Mouse (Mus musculus) kidney, postnatal 36 days (tissue): Measurements from ENCODE around the gene Cd93.

Experiments used
- DNase-seq, 2 experiments: peaks; one replicate each; pipeline ENCODE4 v3.0.0; 2021 to 2022; ENCODE audit warnings: mixed read lengths in 2 of 2

The Cd93 gene

DNA sequence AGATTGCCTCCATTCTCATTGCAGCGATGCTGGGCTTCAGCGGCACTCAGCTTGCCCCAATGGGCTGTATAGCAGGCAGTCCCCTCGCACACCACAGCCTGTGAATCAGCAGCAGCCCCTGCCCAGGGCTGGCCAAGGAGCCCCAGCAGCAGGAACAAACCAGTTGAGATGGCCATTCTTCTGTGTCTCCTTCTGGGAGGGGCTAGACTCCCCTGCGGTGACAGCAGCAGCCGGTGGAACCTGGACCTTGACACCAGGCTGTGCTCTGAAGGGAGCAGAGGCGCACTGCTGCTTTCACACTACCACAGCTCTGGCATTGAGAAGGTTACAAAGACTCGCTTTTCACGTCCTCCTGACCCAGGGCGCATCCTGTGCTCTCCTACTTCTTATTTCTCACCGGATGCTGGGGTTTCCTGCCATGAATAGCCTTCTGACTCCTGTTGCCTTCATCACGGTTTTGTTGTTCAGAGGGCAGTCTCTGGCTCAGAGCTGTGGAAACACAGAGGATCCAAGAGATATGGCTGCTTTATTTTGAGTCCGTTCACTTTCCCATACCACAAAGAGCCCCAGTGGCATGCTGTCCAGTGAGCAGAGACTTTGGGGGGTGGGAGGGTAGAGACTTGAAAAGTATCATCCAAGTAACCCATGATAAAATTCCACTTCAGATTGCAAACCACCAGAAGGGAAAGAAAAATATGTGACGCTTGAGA lies at the start of gene Cd93:
Cd93 (minus strand) TSS at position 315 of the 710 bp plus-strand sequence.
- peak; percentile 68 to 80 for DNase-seq

DNA sequence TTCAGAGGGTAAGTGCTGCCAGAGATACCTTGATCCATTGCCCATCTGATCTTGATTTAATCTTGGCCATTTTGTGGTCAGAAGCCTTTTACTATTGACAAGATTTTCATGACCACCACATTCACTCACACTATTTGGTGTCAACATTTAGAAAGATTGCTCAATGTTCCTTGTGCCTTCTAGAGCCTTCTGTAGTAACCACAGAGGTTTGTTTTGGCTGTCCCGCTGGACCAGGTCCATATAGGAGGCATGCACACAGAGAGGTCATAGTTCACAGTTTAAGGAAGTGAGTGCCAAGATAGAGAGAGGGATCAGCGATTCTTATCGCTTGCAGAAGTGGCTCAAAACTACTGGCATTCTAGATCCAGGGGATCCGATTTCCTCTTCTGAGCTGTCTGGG lies 48.7 kb upstream of the Cd93 start:
- DNase-seq, result peak; percentile 33 to 50

DNA sequence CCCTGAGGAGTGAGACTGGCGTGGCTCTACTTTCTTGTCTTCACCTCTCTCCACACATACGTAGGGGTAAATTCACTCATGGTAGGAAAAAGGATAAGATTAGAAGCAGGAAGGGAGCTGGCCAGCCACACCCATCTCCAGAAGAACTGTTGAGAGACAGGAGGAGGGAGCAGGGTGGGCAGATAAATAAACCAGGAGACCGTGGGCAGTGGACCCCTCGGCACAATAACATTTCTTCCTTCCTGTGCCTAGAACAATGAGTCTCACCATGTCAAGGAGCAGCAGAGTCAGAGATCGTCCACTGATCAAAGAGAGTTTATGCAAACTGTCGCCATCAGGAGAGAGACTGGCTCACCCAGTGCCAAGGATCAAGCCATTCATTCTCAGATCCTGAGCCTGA lies 46.8 kb upstream of the Cd93 start:
- DNase-seq, result no peak

GRCm38 (mm10) chr2:148488885-148489284 lies 45.5 kb upstream of the Cd93 start:
- no peak for DNase-seq

DNA sequence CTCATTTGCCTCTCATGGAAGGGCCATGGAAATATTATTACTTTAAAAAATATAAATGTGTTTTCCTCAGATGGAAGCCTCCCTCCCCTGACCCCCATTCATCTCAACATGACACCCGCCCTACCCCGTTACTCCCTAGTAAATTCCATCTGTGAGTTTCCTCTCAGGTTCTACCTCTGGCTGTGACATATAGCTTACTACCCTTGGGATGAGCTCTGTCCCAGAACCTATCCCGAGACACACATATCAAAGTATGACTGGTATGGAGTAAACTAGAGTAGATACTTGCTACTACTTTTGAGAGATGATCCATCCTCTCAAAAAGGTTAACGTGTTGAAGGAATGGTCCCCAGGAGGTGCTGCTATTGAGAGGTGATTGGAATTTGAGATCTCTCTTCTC lies 42.2 kb upstream of the Cd93 start:
- DNase-seq, result no peak

DNA sequence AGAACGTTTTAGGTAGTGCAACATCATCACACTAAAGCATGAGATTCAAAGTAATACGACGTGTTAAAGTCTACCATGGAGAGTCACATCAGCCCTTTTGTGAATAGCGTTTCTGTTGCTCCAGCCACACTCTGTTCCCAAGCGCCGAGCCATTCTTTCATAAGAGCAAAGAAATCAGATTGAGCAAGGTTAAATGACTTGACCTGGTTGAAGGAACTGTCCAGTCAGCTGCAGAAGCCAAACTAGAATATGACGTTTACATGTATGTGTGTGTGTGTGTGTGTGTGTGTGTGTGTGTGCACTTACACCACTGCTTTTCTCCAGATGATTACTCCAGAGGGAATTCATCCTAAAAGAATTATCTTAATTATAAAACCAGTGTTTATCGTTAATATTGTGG lies 37.0 kb upstream of the Cd93 start:
- DNase-seq, result no peak

DNA sequence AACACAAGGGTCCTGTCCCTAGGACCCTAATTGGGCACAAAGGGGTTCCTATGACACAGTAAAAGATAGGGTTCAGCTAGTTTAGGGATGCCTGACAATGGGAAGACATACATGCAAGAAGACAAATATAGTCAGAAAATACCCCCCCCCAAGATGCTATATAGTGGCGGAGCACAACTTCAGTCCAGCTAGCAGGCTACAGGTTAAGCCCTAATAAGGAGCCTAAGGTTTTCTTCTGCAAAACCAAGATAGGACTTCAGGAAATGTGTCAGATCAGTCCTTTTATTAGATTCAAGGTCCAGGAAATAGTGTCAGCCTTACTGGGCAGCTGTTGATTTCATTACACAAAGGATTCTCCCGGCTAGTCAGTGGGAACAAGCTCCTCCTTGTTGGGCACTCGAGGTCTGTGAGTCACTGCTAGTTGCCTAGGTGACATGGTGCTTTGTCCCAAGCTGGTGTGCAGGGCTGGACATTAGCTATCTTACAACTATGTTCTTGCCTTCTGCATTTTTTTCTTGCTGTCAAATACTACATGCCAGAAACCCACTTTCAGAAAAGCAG lies 34.9 kb upstream of the Cd93 start:
- peak; percentile 63 to 79 for DNase-seq

DNA sequence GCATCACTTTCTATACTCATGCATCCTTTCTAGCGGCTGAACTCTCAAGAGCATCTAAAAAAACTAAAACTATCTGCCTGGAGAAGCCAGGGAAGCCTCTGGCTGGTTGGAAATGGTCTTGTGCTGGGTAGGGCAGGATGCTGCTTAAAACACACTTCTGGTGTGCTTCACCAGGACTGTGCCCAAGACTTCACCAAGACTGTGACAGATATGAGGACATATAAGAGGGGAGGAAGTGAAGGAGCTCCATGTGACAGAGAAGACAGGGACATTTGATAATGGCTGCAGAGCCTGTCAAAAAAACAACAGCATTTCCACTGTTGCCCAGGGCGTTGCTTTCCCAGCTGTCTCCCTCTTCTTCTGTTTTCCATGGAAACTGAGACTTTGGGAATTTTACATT lies 34.0 kb upstream of the Cd93 start:
- no peak for DNase-seq

DNA sequence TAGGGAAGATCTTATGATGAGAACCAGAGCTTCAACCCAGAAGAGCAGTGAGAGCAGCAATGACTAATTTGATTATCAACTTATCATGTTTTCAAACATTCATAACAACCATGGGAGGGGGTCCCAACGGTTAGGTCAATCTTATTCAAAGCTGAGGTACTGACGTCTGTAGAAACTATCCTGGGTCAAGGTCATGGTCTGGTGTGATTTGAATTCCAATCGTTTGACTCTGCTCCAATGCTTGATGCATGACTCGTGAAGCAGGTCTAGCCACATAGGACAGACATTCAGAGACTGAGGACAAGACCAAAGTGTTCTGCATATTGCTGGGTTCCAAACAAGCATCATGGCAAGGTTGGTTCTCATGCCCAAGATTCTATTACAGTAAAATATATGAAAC lies 33.2 kb upstream of the Cd93 start:
- DNase-seq, result no peak

DNA sequence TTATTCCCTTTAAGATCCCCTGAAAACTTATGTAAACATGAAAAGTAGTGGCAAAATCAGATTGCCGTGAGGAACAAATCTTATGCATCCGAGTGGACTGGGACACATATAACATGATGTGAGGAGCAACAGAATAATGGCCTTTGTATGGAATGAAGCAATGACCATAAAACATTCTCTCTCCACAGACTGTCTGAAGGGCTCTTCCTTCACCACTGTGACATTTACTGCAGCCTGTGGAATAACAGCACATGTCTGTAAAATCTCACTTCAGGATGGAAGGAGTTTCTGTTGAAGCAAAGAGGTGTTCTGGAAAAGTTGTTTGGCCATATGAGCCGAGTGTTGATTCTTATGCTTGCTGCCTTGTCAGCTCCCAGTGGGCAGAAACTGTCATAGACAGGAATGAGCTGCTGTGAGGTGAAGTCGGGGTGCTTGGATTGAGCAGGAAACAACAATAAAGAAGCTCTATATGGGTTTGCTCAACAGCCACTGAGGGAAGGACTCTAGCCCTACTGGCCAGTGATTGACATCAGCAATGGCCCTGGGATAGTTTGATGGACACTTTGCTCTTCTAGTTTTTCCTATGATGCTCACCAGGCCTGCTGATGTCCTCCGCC lies 32.6 kb upstream of the Cd93 start:
- no peak for DNase-seq

DNA sequence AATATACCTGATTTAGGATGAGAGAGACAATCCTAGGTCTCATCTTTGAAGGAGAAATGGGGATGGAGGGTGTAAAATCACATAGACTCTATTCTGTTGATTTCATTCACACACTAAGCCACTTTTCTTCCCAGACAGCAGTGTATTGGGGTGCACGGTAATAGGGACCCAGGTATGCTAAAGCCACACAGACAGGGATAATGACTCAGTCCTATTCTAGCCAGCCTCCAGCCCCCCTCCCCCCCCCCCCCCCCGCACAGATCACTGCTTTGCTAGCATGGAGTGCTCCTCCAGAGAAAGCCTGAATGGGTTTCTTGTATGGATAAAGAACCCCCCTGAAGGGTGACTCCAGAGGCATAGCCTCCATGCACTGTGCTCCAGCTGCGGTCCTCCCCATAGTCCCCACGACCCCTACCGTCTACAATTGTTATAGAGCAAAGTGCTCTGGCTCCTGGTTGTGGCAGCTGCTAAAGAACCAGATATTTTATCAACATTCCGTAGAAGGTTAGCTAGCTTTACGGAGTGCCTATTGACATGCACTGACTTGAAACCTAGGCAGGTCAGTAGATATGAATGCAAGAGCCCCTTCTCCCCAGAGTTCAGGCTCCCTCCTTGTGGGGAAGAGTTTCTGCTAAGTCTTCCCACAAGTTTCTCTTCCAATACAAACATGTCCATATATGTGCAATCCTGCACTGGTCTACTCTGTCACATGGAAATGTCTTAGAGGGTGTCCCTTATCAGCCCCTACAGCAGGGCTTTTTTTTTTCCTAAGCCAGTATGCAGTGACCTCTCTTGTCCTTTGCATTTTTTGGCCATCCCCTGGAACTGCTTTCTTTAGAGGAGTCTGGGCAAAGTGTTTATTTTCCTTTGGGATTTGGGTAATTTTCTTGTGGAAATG lies 26.2 kb upstream of the Cd93 start:
- DNase-seq, result no peak

GRCm38 (mm10) chr2:148467921-148468440 lies 24.6 kb upstream of the Cd93 start:
- peak in 1 of 2 experiments; percentile 43 for DNase-seq

- DNase-seq, result no peak
Measured at GRCm38 (mm10) chr2:148455341-148455740, 12.0 kb upstream of the Cd93 start.

DNA sequence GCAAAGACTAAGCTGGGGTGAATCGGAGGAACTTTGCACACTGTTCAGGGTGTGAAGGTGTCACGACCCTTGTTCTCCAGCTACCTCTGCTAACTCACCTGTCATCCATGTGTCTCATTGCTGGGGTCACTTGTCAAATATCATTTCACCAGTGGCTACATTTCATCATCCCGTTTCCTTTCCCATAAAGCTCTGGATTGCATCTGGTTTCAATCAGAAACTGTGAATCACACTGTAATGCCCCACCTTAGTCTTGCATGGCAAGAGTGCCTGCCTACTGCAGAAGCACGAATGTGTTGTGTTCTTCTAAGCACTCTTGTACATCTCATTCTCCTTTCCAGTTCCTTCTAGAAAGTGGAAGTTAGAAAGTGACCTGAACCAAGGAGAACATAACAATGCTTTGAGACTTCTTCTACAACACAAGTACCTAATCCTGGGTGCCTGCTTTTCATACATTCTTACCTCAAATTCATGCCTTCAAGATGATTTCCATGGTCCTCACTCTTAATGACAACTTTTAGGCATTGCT lies 10.7 kb upstream of the Cd93 start:
- DNase-seq, result no peak

- DNase-seq, result no peak
Measured at GRCm38 (mm10) chr2:148453061-148453460, 9.7 kb upstream of the Cd93 start.

- no peak for DNase-seq
Measured at GRCm38 (mm10) chr2:148451498-148451897, 8.1 kb upstream of the Cd93 start.

DNA sequence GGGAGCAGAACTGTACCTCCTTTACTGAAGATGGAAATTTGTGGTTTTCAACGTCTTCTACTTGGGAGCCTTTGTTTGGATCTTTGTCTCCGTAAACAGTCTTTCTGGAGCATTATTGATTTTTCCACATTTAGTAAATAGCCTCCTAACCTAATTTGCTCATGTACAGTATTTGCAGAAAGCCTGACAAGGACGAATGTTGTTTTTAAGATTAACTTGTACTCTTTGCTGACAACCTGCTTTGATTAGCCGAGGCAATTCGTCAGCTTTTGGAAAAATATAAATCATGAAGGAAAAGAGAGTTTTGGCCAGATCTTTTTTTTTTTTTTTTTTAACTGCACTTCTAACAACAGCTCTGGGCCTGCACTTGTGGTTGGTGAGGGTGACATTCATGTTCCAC lies 7.3 kb upstream of the Cd93 start:
- no peak for DNase-seq

DNA sequence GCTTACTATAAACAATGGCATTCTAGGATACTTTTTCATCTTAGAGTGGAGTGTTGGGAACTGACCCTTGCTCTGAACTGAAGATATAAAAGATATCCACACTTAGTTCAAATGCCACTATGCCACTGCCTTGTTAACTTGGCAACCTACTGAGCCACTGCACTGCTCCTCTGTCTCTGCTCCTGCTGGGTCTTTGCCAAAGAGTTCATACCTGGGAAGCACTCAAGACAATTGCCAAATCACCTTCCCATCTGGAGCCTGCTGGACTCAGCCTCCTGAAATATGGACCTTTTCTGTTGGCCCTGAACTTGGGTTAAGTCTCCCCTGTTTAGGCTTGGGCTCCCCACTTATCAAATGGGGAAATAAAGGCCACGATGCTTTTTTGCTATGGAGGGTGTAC lies 6.3 kb upstream of the Cd93 start:
- DNase-seq, result peak; percentile 20 to 34

GRCm38 (mm10) chr2:148446446-148446845 lies 3.1 kb upstream of the Cd93 start:
- no peak for DNase-seq

- no peak for DNase-seq
Measured at GRCm38 (mm10) chr2:148445616-148446015, 2.3 kb upstream of the Cd93 start.

DNA sequence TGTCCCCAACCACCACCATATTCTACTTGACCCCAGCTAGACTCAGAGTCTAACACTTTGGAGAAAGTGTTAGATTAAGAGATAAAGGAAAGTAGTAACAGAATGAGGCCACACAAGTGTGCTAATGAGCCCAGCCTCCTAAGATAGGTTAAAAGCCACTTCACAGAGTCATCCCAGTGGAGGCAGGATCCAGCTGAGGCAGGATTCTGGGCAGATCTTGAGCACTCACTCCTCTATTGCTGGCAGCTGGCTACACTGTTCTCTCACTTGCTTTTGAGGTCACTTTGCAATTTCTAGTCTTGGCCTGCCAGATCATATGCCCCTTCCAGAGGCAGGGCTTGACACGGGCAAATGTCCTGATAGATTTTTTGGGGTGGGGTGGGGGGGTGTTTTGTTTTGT lies 1.1 kb upstream of the Cd93 start:
- DNase-seq, result no peak

DNA sequence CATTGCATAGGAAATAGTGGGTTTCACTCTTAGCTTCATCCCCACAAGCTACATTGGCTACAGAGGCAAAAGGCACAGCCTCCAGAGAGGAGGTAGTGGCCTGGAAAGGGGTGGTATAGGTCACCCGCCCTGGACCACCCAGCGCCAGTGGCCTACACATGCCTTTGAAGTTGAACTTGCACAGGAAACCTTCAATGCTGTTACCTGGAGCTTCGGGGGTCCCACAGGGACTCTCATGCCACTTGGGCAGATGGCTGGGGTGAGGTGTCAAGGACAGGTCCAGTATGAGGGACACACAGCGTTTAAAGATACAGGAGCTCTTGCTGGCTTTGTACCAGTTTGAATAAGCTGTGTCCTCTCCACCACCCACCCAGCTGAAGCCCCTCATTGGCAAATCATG lies 653 bp downstream of the Cd93 start:
- DNase-seq, result peak in 1 of 2 experiments; percentile 6

GRCm38 (mm10) chr2:148442172-148442571 lies 1.2 kb downstream of the Cd93 start:
- DNase-seq, result peak in 1 of 2 experiments; percentile 24
